Mouse (Mus musculus) lung, adult 2 months (tissue): Measurements from ENCODE around the gene 0610009B22Rik.

Source experiments
- CTCF ChIP-seq: fragments of 200-500 bp; IDR thresholded peaks from 2 replicates; pipeline ENCODE4 v1.5.1; 2011; ENCODE audit warnings: mild to moderate bottlenecking, low read length, control low read depth; ENCODE audit not compliant: insufficient read depth
- POLR2A ChIP-seq: fragments of 200-500 bp; IDR thresholded peaks from 2 replicates; pipeline ENCODE4 v1.6.1; 2011; ENCODE audit warnings: low read depth, mild to moderate bottlenecking, control low read depth, low read length, borderline replicate concordance; ENCODE audit errors: extremely low read depth

DNA sequence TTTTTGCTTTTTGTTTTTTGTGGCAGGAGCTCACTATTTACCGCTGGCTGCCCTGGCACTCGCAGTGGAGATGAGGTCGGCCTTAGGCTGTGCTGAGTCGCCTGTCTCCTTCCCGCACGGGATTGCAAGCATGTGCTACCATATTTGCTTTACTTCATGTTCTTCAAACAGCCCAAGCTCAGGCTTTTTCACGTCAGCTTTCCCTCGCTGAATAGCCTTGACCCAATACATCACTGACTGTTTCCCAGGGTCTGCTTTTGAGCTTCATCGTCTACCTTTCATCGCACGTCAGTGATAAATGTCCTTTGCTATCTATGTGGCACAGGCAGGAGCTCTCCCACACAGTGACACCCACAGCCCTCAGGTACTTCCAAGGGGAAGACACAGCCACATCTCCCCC, 32.4 kb upstream of the 0610009B22Rik start:
- TF ChIP-seq POLR2A (no peak), CTCF (no peak)
